ENCODE assay signal across 11 mouse cellular contexts in the genomic region with DNA sequence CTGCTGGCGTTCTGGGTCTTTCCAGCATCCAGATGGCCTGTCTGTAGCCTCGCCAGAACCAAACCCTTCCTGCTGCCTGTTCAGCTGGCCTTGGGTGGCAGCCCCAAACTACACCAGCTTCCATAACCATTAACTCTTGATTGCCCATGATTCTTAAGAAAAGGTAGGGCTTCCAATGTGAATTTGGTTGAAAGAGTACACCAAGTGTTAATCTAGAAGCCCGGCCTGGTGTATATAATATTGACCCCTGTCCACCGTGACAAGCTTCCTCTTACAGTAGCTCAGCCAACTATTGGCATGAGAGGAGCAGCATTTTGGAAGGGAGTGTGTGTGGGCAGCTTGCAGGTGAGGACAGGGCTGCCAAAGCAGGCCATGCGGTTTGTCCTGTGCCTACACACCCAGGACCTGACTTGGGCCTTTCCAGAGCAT. TPM values are rescaled to one million over a fixed set of nuclear protein-coding genes. Genes with fewer than 3 reads are reported as not detected.
DNase-seq lines count a peak whose midpoint lies in the region; ATAC-seq and TF ChIP-seq lines count a peak whose summit lies in the region.
"Had no signal": no experiment of that assay in that cellular context is flagged by ENCODE, and none has a peak within 500 bp of the region (broad histone marks: within the 10 kb centered on the region; RNA-seq: fewer than 3 reads in every experiment).

No protein-coding gene starts in this region.

- H3K9me3 ChIP-seq in hindbrain, embryonic 16.5 days (ENCODE audit: control insufficient read depth, low read length): no peaks in the 10 kb centered on the region
- no peaks in the 10 kb centered on the region for H3K9me3 ChIP-seq in hindbrain, embryonic 13.5 days
- no peaks in the 10 kb centered on the region for H3K9me3 ChIP-seq in stomach, postnatal 0 days (ENCODE audit: control insufficient read depth, low read length)
- H3K9me3 ChIP-seq: limb, embryonic 13.5 days had no signal

- TF ChIP-seq EP300 in stomach, postnatal 0 days (optimal IDR thresholded peaks at IDR 0.05): no peak

- no peak overlapping the region for H3K4me2 ChIP-seq in hindbrain, embryonic 16.5 days (ENCODE audit: low read length)
- H3K4me2 ChIP-seq in hindbrain, embryonic 13.5 days: no peak overlapping the region
- H3K4me2 ChIP-seq in stomach, postnatal 0 days (replicated peaks; ENCODE audit: low read depth): no peak overlapping the region
- H3K4me2 ChIP-seq: limb, embryonic 13.5 days had no signal

- no peak for DNase-seq in spleen, adult 2 months (ENCODE audit: low read depth in 1 of 2, low spot score in 2 of 2)
- no peak for DNase-seq in spleen, postnatal 4 days (ENCODE audit: low spot score in 2 of 2)
- DNase-seq in cerebellum, adult 11-12 months: peak; percentile 96
- no peak for DNase-seq in stomach, postnatal 0 days (ENCODE audit: low spot score)
- DNase-seq in MN1 (ENCODE audit: low spot score): no peak
- DNase-seq: lung, adult 2 months; spleen, adult 18-20 months had no signal

- peaks cover 3% of the 10 kb centered on the region; the same call in 1 of the 2 replicates for H3K4me1 ChIP-seq in hindbrain, embryonic 16.5 days (ENCODE audit: control insufficient read depth, insufficient read depth, low read depth, low read length)
- H3K4me1 ChIP-seq in hindbrain, embryonic 13.5 days (replicated peaks): peaks cover 9% of the 10 kb centered on the region
- H3K4me1 ChIP-seq in spleen, adult 2 months (ENCODE audit: control insufficient read depth, insufficient read depth, insufficient read length): peaks cover 18% of the 10 kb centered on the region; the same call in 1 of the 2 replicates
- no peaks in the 10 kb centered on the region for H3K4me1 ChIP-seq in stomach, postnatal 0 days (replicated peaks; ENCODE audit: control insufficient read depth, insufficient read depth)

- no peak overlapping the region; the same call in 1 of the 2 replicates for H3K27ac ChIP-seq in hindbrain, embryonic 16.5 days (ENCODE audit: low read depth, low read length)
- no peak overlapping the region for H3K27ac ChIP-seq in hindbrain, embryonic 13.5 days
- H3K27ac ChIP-seq in spleen, adult 2 months (ENCODE audit: insufficient read depth, low read length): peak overlapping the region; percentile 43
- H3K27ac ChIP-seq in stomach, postnatal 0 days (replicated peaks): no peak overlapping the region
- H3K27ac ChIP-seq: kidney, postnatal 0 days; limb, embryonic 13.5 days had no signal

- H3K9ac ChIP-seq in hindbrain, embryonic 16.5 days (ENCODE audit: low read depth, low read length): no peak overlapping the region
- no peak overlapping the region for H3K9ac ChIP-seq in hindbrain, embryonic 13.5 days
- H3K9ac ChIP-seq in stomach, postnatal 0 days (ENCODE audit: low read length): no peak overlapping the region
- H3K9ac ChIP-seq: limb, embryonic 13.5 days had no signal

- no peak for TF ChIP-seq CTCF in spleen, adult 2 months (IDR thresholded peaks at IDR 0.05; ENCODE audit: extremely low read depth, insufficient read depth, insufficient read length, insufficient replicate concordance)
- TF ChIP-seq CTCF in stomach, postnatal 0 days (IDR thresholded peaks at IDR 0.05; ENCODE audit: low read depth): no peak

- H3K27me3 ChIP-seq in hindbrain, embryonic 16.5 days (replicated peaks; ENCODE audit: control insufficient read depth, insufficient read depth, low read length): no peaks in the 10 kb centered on the region
- peaks cover 12% of the 10 kb centered on the region; the same call in 1 of the 2 replicates for H3K27me3 ChIP-seq in hindbrain, embryonic 13.5 days
- H3K27me3 ChIP-seq in spleen, adult 2 months (ENCODE audit: control insufficient read depth, insufficient read depth, low read length): no peaks in the 10 kb centered on the region
- no peaks in the 10 kb centered on the region for H3K27me3 ChIP-seq in stomach, postnatal 0 days (ENCODE audit: control insufficient read depth, insufficient read depth, low read length)
- H3K27me3 ChIP-seq: limb, embryonic 13.5 days had no signal

- no peak for TF ChIP-seq POLR2A in spleen, adult 2 months (IDR thresholded peaks at IDR 0.05; ENCODE audit: low read depth, low read length)

- no peaks in the 10 kb centered on the region for H3K36me3 ChIP-seq in hindbrain, embryonic 16.5 days (ENCODE audit: control insufficient read depth, insufficient read depth, low read length)
- no peaks in the 10 kb centered on the region for H3K36me3 ChIP-seq in hindbrain, embryonic 13.5 days
- H3K36me3 ChIP-seq in spleen, adult 2 months (ENCODE audit: control insufficient read depth, insufficient read depth, low read length): no peaks in the 10 kb centered on the region
- H3K36me3 ChIP-seq in stomach, postnatal 0 days (ENCODE audit: control insufficient read depth, insufficient read depth, low read length): no peaks in the 10 kb centered on the region
- H3K36me3 ChIP-seq: limb, embryonic 13.5 days had no signal

- peak; percentile 79 for ATAC-seq in hindbrain, embryonic 16.5 days
- ATAC-seq in hindbrain, embryonic 13.5 days (ENCODE audit: low FRiP score): no peak
- ATAC-seq in stomach, postnatal 0 days (ENCODE audit: low FRiP score, low TSS enrichment): 0 out of 2 replicates have a peak, but pooled peaks have one; percentile 40

- WGBS in hindbrain, embryonic 16.5 days: 54% methylated on average over 5 of the region's 5 CpGs
- WGBS in hindbrain, embryonic 13.5 days: 66% methylated on average over 5 of the region's 5 CpGs
- WGBS in spleen, adult 2 months: 67% methylated on average over 5 of the region's 5 CpGs
- WGBS in stomach, postnatal 0 days: 57% methylated on average over 5 of the region's 5 CpGs

- H3K4me3 ChIP-seq in hindbrain, embryonic 16.5 days (ENCODE audit: low read length): no peak overlapping the region
- no peak overlapping the region for H3K4me3 ChIP-seq in hindbrain, embryonic 13.5 days
- H3K4me3 ChIP-seq in spleen, adult 2 months (ENCODE audit: extremely low read depth, insufficient read depth, insufficient read length): no peak overlapping the region
- H3K4me3 ChIP-seq in stomach, postnatal 0 days (ENCODE audit: low read depth, low read length): no peak overlapping the region
- H3K4me3 ChIP-seq: limb, embryonic 13.5 days had no signal

RNA-seq across cellular contexts. Expression of gene Psma1, which starts 14.2 kb away (rescaled TPM):
- polyA plus RNA-seq in hindbrain, embryonic 16.5 days (2015; fragmentation: Nextera tagmentation; extraction: Ambion mirVana): 340 and 357 TPM in 2 replicates
- polyA plus RNA-seq in hindbrain, embryonic 13.5 days (2015; fragmentation: Nextera tagmentation; extraction: Ambion mirVana): 377 and 380 TPM in 2 replicates
- polyA plus RNA-seq in spleen, adult 2 months (2012; rRNA removed): 42.6 and 42.7 TPM in 2 replicates
- polyA plus RNA-seq in stomach, postnatal 0 days (2015; fragmentation: Nextera tagmentation; extraction: Ambion mirVana): 242 and 249 TPM in 2 replicates

RNA-seq across cellular contexts. Expression of gene Copb1, which starts 35.6 kb away (rescaled TPM):
- polyA plus RNA-seq in hindbrain, embryonic 16.5 days (2015; fragmentation: Nextera tagmentation; extraction: Ambion mirVana): 86.6 and 92.8 TPM in 2 replicates
- polyA plus RNA-seq in hindbrain, embryonic 13.5 days (2015; fragmentation: Nextera tagmentation; extraction: Ambion mirVana): 91.4 and 93.4 TPM in 2 replicates
- 13.3 and 16.9 TPM in 2 replicates for polyA plus RNA-seq in spleen, adult 2 months (2012; rRNA removed)
- 82.6 and 83.7 TPM in 2 replicates for polyA plus RNA-seq in stomach, postnatal 0 days (2015; fragmentation: Nextera tagmentation; extraction: Ambion mirVana)
